Mouse (Mus musculus): ENCODE measurements at regions not wholly inside any gene's neighbourhood (a gene's known extent, or its start where the extent isn't known, plus 50 kb on each side); places are given as distances from the start of the nearest gene placed in this dataset.
A peak's percentile ranks its signal among the peaks of the same experiment; 100 is the strongest.

GRCm38 (mm10) chr2:158909086-158909485 is 114.5 kb downstream of the Dhx35 start:
- no peak overlapping the region for H3K4me2 ChIP-seq (ENCODE audit: low read depth, low read length, poor library complexity, severe bottlenecking)
- H3K4me3 ChIP-seq (ENCODE audit: low read depth, low read length), result no peak overlapping the region
- TF ChIP-seq CTCF (IDR thresholded peaks at IDR 0.05), result no peak
- no peaks in the 10 kb centered on the region for H3K4me1 ChIP-seq (ENCODE audit: insufficient read depth, low read length)
- peaks cover 4% of the 10 kb centered on the region; the same call in 1 of the 2 replicates for H3K27me3 ChIP-seq (ENCODE audit: insufficient read depth, low read length)
- no peak for ATAC-seq (ENCODE audit: low FRiP score)
- no peak overlapping the region for H3K27ac ChIP-seq (ENCODE audit: low read depth, low read length)
- no peaks in the 10 kb centered on the region for H3K9me3 ChIP-seq (ENCODE audit: low read length)
- no peak for DNase-seq (ENCODE audit: low spot score)
- H3K9ac ChIP-seq (replicated peaks; ENCODE audit: low read length, poor library complexity, severe bottlenecking), result no peak overlapping the region
- 56% methylated on average over 3 of the region's 3 CpGs for WGBS
- no peaks in the 10 kb centered on the region for H3K36me3 ChIP-seq (ENCODE audit: insufficient read depth, low read length)

DNA sequence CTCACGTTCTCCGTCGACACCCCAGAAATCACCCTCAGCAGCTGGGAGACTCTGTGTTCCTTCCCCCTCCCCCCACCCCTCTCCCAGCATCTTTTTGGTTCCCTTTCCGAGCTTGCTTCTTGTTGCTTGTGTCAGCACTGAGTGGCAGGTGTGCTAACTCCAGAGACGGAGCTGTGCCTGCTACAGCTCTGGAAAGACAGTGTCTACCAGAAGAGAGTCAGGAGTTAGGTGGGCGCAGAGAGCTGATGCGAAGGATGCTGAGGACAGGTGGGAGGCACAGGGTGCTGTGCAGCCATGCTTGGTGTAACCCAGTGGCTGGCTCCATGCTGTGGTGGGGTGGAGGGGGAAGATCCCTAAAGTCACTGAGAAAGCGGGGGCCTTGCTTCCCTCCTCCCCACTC is 115.7 kb downstream of the Dhx35 start:
- 71% methylated on average over 8 of the region's 8 CpGs for WGBS
- TF ChIP-seq CTCF (IDR thresholded peaks at IDR 0.05), result no peak
- Histone ChIP-seq H3K4me3 (ENCODE audit: low read depth, low read length) (no peak overlapping the region), H3K27me3 (ENCODE audit: insufficient read depth, low read length) (peaks cover 4% of the 10 kb centered on the region; the same call in 1 of the 2 replicates), H3K9ac (replicated peaks; ENCODE audit: low read length, poor library complexity, severe bottlenecking) (no peak overlapping the region), H3K4me1 (ENCODE audit: insufficient read depth, low read length) (no peaks in the 10 kb centered on the region), H3K27ac (ENCODE audit: low read depth, low read length) (no peak overlapping the region), H3K9me3 (ENCODE audit: low read length) (no peaks in the 10 kb centered on the region), H3K36me3 (ENCODE audit: insufficient read depth, low read length) (no peaks in the 10 kb centered on the region), H3K4me2 (ENCODE audit: low read depth, low read length, poor library complexity, severe bottlenecking) (no peak overlapping the region)
- DNase-seq (ENCODE audit: low spot score) (no peak), ATAC-seq (ENCODE audit: low FRiP score) (no peak)

GRCm38 (mm10) chr2:158911191-158911590 is 116.6 kb downstream of the Dhx35 start:
- ATAC-seq (ENCODE audit: low FRiP score) (no peak), DNase-seq (ENCODE audit: low spot score) (no peak)
- Histone ChIP-seq H3K4me3 (ENCODE audit: low read depth, low read length) (no peak overlapping the region), H3K27ac (ENCODE audit: low read depth, low read length) (no peak overlapping the region), H3K4me1 (ENCODE audit: insufficient read depth, low read length) (no peaks in the 10 kb centered on the region), H3K9me3 (ENCODE audit: low read length) (no peaks in the 10 kb centered on the region), H3K27me3 (ENCODE audit: insufficient read depth, low read length) (peaks cover 4% of the 10 kb centered on the region; the same call in 1 of the 2 replicates), H3K9ac (replicated peaks; ENCODE audit: low read length, poor library complexity, severe bottlenecking) (no peak overlapping the region), H3K36me3 (ENCODE audit: insufficient read depth, low read length) (no peaks in the 10 kb centered on the region), H3K4me2 (ENCODE audit: low read depth, low read length, poor library complexity, severe bottlenecking) (no peak overlapping the region)
- WGBS, result 49% methylated on average over 7 of the region's 7 CpGs
- TF ChIP-seq CTCF (IDR thresholded peaks at IDR 0.05), result no peak

DNA sequence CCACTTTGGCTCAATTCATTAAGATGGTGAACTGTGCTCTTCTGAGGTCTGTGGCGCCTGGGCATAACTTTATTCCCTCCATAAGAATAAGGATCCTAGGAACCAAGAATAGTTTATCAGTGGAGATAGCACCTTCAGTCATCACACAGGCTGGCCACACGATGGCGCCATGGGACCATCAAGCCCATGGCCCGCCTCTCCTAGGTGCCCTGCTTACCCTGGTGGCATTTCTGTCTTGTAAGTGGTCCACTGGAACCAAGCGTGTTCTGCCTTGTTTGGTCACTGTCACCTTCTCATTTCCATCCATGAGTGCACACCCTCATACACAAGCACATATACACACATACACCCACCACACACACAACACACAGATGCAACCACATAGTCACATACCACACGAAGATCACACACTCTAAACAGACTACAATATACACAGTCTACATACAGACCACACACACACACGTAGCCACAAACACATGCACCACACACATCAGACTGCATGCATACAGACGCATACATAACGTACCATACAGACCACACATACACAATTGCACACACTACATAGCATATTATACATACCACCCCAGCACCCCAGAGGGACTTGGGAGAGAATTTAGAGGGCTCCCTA is 118.1 kb downstream of the Dhx35 start:
- peak; percentile 99 for TF ChIP-seq CTCF (IDR thresholded peaks at IDR 0.05)
- Histone ChIP-seq H3K9ac (replicated peaks; ENCODE audit: low read length, poor library complexity, severe bottlenecking) (no peak overlapping the region), H3K9me3 (ENCODE audit: low read length) (no peaks in the 10 kb centered on the region), H3K4me1 (ENCODE audit: insufficient read depth, low read length) (no peaks in the 10 kb centered on the region), H3K27me3 (ENCODE audit: insufficient read depth, low read length) (peaks cover 4% of the 10 kb centered on the region; the same call in 1 of the 2 replicates), H3K27ac (ENCODE audit: low read depth, low read length) (no peak overlapping the region), H3K4me3 (ENCODE audit: low read depth, low read length) (no peak overlapping the region), H3K36me3 (ENCODE audit: insufficient read depth, low read length) (no peaks in the 10 kb centered on the region), H3K4me2 (ENCODE audit: low read depth, low read length, poor library complexity, severe bottlenecking) (no peak overlapping the region)
- DNase-seq (ENCODE audit: low spot score) (peak; percentile 88), ATAC-seq (ENCODE audit: low FRiP score) (no peak)
- WGBS, result 43% methylated on average over 9 of the region's 9 CpGs

DNA sequence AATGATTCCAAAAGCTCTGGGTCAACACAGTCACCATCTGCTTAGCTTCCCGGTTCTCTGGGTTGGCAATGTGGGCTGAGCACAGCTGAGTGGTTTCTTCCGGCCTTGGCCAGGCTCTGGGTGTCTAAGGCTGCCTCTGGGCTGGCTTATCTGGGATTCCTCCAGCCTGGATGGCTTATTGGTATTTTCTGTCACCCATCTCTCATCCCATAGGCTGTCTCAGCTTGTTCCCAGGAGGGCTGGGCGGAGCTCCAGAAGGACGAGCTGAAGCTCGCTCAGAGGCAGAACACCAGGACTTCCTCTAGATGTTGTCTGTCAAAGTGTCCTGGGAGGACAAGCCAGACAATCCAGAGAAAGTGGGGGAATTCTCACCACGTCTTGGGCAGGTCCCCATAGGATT is 122.8 kb downstream of the Dhx35 start:
- no peak overlapping the region for H3K4me3 ChIP-seq (ENCODE audit: low read depth, low read length)
- no peaks in the 10 kb centered on the region for H3K9me3 ChIP-seq (ENCODE audit: low read length)
- 74% methylated on average over 6 of the region's 6 CpGs for WGBS
- DNase-seq (ENCODE audit: low spot score) (no peak), ATAC-seq (ENCODE audit: low FRiP score) (no peak)
- no peak for TF ChIP-seq CTCF (IDR thresholded peaks at IDR 0.05)
- H3K27me3 ChIP-seq (ENCODE audit: insufficient read depth, low read length), result no peaks in the 10 kb centered on the region
- H3K27ac ChIP-seq (ENCODE audit: low read depth, low read length), result no peak overlapping the region
- H3K9ac ChIP-seq (replicated peaks; ENCODE audit: low read length, poor library complexity, severe bottlenecking), result no peak overlapping the region
- H3K4me1 ChIP-seq (ENCODE audit: insufficient read depth, low read length), result no peaks in the 10 kb centered on the region
- no peaks in the 10 kb centered on the region for H3K36me3 ChIP-seq (ENCODE audit: insufficient read depth, low read length)
- H3K4me2 ChIP-seq (ENCODE audit: low read depth, low read length, poor library complexity, severe bottlenecking), result no peak overlapping the region

DNA sequence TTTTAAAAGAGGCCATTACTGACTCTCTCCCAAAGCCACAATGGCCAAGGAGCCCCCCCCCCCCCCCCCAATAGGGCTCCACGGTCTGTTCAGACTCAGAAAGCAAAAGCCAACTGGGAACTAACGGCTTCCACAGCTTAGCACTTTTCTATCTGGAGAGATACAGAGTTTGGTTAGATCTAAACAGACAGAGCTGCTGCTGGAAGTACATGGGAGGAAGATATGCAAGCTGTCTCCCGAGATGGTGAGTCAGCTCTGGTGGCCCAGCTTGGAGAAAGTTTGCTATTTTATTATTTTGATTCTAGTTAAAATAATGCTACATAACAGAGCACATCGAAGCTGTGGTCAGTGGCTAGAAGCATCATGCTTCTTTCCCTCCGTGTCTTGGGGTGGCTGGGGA is 123.7 kb downstream of the Dhx35 start:
- no peak overlapping the region for H3K4me3 ChIP-seq (ENCODE audit: low read depth, low read length)
- no peaks in the 10 kb centered on the region for H3K9me3 ChIP-seq (ENCODE audit: low read length)
- no peak overlapping the region for H3K9ac ChIP-seq (replicated peaks; ENCODE audit: low read length, poor library complexity, severe bottlenecking)
- H3K27ac ChIP-seq (ENCODE audit: low read depth, low read length), result no peak overlapping the region
- 82% methylated on average over 5 of the region's 5 CpGs for WGBS
- no peak for ATAC-seq (ENCODE audit: low FRiP score)
- no peak overlapping the region for H3K4me2 ChIP-seq (ENCODE audit: low read depth, low read length, poor library complexity, severe bottlenecking)
- no peak for DNase-seq (ENCODE audit: low spot score)
- no peaks in the 10 kb centered on the region for H3K27me3 ChIP-seq (ENCODE audit: insufficient read depth, low read length)
- no peaks in the 10 kb centered on the region for H3K36me3 ChIP-seq (ENCODE audit: insufficient read depth, low read length)
- no peak for TF ChIP-seq CTCF (IDR thresholded peaks at IDR 0.05)
- no peaks in the 10 kb centered on the region for H3K4me1 ChIP-seq (ENCODE audit: insufficient read depth, low read length)

All from midbrain, postnatal 0 days (tissue).